Mouse (Mus musculus) layer of hippocampus, adult 11-12 months (tissue): Measurements from ENCODE around the gene Yes1.
"Not testable (repeated sequence)": the region's sequence is repeated elsewhere in the genome, so short reads cannot be mapped to it uniquely, and the experiment has no call there.

Experiments
- DNase-seq: peaks from one replicate; pipeline ENCODE4 v3.0.0; 2022; ENCODE audit warnings: low spot score

Gene Yes1

DNA sequence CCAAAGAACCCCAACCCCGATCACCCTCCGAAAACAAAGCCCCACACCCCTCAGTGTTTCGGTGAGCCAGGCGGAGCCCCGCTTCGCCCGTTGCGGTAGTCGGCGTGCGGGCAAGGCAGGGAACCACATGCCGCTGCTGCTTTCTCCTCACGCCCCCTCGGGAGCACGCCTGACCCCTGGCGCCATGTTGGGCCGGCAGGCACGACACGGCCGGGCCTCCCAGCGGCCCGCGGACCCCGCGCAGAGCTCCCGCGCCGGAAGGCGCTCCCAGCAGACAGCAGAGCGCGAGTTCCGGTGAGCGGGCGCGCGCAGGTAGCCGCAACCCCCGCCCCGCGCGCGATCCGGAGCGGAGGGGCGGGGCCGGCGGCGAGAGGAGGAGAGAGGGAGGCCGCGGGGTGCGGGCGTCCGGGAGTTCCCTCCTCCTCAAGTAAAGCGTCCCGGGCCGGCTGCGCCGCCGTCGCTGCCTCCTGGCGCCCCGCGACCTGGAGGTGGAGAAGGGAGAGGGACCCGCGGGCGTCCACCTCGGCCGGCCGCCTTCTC is at the start of gene Yes1:
TSS of gene Yes1 (plus strand) at position 371 of the 540 bp plus-strand sequence.
- peak; percentile 57 for DNase-seq

GRCm38 (mm10) chr5:32564697-32565096 is 46.3 kb upstream of the Yes1 start:
- no peak for DNase-seq

DNA sequence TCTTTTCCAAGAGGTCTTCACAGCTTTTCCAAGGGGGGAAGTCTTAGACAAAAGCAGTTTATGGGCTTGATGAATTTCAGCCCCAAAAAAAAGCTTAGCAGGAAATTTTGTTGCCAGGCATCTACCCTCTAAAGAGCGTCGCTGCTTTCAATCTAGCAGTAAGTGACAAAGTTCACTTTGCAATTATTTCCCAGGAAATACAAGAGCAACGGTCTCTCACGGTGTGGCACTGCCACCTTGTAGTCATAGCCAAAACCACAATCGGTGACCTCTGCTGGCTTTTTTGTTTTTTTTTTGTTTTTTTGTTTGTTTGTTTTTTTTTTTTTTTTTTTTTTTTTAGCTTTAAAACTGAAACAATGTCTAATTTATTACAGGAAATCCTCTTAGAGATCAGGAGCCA is 39.2 kb upstream of the Yes1 start:
- DNase-seq, result no peak

DNA sequence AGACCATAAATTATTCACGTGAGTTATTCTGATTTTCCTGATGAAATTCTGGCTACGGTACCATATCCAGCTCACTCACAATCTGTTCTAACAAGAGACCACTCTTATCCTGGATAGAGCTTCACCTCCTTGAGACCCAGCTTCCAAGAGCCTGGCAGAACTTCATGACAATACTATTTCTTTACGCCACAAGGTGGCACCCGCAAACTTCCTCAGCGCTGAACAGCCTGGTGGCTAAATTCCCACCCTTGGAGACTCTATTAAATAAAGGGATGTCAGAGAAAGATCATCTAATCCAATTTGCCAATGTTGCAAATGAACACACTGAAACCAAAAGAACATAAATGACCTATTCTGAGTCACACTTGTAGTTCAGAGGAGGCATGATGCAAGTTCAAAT is 22.8 kb upstream of the Yes1 start:
- DNase-seq, result peak; percentile 70

- peak; percentile 5 for DNase-seq
These were observed 17.2 kb upstream of the Yes1 start for GRCm38 (mm10) chr5:32593793-32594192.

- no peak for DNase-seq
These were observed 16.6 kb upstream of the Yes1 start for GRCm38 (mm10) chr5:32594358-32594757.

DNA sequence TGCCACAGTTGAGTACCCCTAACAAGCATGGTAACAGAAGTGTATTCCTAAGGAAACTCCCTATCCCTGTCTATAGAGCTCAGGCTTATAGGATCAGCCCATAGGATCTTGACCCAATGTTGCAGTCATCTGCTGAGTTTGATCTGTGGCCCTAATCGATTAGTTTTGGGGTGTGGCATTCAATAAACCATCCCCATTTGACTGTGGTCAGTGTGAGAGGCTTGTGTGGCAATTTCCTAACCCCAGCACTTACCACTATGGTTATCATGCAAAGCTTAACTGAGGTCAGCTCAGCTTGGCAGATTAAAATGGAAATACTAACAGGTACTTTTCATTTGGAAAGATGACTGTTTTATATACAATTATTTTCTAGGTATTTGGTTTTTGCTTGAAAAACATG is 5.1 kb upstream of the Yes1 start:
- DNase-seq, result no peak

GRCm38 (mm10) chr5:32607776-32608355 is 3.1 kb upstream of the Yes1 start:
- DNase-seq, result no peak

- no peak for DNase-seq
These were observed 2.5 kb upstream of the Yes1 start for GRCm38 (mm10) chr5:32608516-32608915.

DNA sequence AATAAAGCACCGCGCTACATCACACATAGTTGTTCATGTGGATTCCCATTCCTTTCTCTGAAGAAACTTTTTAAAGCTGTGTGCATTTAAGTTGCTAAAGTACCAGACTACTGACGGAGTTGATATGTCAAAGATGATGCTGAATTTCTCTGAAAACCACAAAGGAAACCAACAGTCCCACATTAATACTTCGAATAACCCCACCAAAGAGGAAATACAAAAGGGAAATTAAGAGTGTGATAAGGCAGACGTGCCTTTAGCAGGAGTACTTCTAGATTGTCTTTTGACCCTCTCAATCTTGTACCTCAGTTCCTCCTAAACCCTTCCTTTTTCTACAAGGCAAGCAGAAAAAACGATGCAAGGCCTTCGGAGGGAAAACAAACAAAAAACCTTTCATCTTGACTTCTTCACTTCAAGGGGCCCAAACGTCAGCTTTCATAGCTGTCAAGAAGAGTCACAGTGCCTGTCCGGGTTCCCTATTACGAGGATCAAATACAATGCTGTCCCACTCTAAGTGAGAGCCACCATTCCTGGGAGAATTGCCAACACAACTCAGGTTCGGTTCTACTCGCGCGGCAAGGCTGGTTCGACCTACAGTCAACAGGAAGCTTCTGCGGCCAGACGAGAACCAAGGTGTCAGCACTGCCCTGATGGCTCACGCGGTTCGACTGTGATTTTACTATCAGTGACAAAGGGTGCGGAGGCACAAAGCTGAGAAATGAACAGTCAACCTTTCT is 739 bp upstream of the Yes1 start:
- peak; percentile 33 for DNase-seq

DNA sequence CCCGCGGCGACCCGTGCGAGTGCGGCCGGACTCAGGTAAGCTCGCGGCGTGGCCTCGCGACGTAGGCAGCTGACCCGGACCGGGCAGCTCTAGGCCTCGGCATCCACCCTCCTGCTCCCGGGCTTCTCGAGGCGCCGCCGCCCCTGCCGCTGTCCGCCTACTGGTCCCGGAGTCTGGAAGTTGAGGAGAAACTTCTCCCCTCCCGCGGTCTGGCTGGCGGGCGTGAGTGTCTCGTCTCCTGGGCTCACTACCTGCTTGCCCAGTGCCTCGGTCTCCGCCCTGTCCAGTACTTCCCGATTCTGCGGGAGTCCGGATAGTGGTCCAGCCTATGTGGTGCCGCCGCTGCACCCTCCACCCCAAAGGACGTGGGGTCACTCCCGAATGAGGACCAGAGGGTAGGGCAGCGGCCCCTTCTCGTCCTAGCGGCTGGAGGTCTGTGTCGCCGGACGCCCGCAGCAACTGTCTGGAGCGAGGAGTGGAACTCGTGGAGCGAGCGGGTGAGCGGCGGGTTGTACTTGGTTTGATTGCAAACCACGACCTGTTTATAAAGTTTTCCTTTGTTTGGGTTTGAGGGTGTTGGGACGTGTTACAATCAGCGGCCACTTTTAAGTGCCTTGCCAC is 480 bp downstream of the Yes1 start:
- no peak for DNase-seq

- DNase-seq, result no peak
These were observed 3.3 kb downstream of the Yes1 start for GRCm38 (mm10) chr5:32614291-32614690.

- DNase-seq, result peak; percentile 40
These were observed 3.7 kb downstream of the Yes1 start for GRCm38 (mm10) chr5:32614691-32615090.

- not testable (repeated sequence) for DNase-seq
These were observed 5.5 kb downstream of the Yes1 start for GRCm38 (mm10) chr5:32616489-32616888.

DNA sequence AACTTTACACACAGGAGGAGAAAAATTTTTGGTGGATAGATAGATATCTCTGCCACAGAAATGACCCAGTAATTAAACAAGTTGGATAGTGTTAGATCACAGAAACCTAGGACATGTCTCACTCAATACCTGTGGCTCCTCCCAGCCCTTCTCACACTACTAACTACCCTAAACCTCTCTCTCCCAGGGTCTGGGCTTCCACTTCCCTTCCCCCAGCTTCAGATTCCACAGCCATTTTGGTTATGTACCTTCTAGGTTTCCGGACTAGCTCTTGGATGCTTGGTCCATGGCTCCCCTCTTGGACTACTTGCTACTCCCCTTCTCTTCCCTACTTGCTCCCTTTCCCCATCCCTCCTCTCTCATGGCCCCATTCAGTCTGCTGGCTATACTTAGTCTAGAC is 6.9 kb downstream of the Yes1 start:
- DNase-seq, result no peak

DNA sequence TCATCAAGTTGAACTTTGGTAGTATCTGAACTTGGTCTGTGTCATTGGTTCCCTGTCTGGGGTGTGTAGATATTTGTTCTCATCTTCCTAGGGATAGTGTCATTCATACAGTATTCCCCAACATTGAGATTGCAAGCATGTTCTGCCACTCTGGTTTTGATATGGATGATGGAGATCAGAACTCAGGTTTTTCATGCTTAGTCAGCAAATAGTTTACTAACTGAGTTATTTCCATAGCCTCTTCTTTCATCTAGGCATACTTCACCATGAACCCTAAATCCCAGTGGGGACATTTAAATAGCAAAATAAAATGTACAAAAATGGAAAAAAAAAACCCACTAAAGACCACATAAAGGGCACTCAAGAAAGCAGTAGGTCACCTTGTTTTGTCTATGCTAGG is 12.7 kb downstream of the Yes1 start:
- DNase-seq, result no peak

- no peak for DNase-seq
These were observed 13.8 kb downstream of the Yes1 start for GRCm38 (mm10) chr5:32624777-32625176.

DNA sequence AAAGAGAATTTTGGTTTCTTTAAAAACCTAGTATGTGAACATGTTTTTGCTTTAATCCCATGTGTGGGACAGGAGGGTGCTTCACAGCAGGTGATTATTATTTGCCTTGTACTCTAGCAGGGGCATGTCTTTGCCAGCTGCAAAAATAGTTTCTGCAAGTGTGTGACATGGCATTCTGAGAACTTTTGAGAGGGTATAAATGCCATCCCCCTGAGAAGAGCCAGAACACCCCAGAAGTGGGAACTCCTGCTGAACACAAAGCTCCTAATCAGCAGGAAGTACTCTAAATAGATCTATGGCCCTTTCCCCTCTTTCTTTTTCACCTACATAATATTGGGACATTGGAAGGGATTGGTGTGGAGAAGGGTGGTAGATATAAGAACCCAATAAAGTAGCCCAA is 22.2 kb downstream of the Yes1 start:
- no peak for DNase-seq

DNA sequence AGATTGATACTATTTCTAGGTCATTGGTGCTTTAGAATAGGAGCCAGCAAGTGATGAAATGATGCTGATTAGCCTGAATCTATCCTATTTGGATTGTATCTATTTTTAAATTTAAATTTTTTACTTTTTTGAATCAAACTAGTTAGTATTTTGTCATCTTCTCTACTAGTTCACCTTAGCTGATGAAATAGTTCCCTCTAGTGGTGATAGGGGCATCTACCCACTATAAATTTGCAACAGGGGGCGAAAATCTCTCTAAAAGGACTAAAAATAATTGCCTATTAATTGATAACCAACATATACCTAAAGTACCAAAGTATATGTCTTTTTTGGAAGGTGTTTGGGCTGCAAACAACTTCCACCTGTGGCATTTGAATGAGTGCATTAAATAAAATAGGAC is 46.4 kb downstream of the Yes1 start:
- DNase-seq, result no peak

GRCm38 (mm10) chr5:32682475-32682874 is 71.5 kb downstream of the Yes1 start:
- DNase-seq, result no peak

- no peak for DNase-seq
These were observed 82.4 kb downstream of the Yes1 start for GRCm38 (mm10) chr5:32693411-32693810.

DNA sequence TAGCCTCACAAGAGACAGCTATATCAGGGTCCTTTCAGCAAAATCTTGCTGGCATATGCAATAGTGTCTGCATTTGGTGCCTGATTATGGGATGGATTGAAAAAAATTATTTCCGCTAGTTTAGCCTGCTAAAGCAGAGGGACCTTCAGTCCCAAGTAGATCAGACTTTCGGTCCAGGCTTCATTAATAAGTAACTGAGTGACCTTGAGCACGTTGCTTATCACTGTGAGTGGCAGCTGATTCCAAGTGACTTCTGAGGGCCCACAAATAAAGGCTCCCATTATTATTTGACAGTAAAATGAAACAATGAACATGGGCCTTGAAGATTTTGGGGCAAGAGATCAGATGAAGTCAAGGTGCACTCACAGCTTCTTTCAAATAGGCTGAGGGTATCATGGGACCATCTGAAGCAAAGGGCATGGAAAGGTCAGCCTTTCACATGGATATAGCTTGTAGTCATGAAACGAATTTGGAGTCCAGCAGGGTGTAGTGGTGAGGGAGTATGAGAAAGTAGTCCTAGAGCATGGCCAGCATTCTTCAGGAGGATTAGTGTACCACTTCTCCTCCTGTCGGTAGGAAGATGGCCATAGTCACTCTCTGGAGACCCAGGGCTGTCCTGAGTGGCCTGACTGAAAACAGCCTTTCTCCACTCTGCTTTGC is 86.4 kb downstream of the Yes1 start:
- DNase-seq, result no peak
